Mouse (Mus musculus) stomach, postnatal 0 days (tissue): Measurements from ENCODE around the gene Stx19. TPM values are rescaled to one million over a fixed set of nuclear protein-coding genes. Genes with fewer than 3 reads are reported as not detected.

ENCODE experiments used
- ATAC-seq: fragments of 200-750 bp; cut with Nextera tagmentation; 2 replicates; pipeline ENCODE4 v1.8.0; 2017; ENCODE audit not compliant: low FRiP score, low TSS enrichment
- DNase-seq: peaks from one replicate; pipeline ENCODE4 v3.0.0-alpha.2; 2016; ENCODE audit warnings: low spot score
- H3K27ac ChIP-seq: fragments of 300-500 bp; sonication (generic); replicated peaks from 2 replicates; pipeline ENCODE4 v1.5.1; 2014; ENCODE audit warnings: mild to moderate bottlenecking, control low read depth
- H3K27me3 ChIP-seq: fragments of 300-500 bp; sonication (generic); 2 replicates; pipeline ENCODE4 v1.6.1; 2014; ENCODE audit warnings: low read length; ENCODE audit not compliant: control insufficient read depth, insufficient read depth
- H3K36me3 ChIP-seq: fragments of 300-500 bp; sonication (generic); 2 replicates; pipeline ENCODE4 v1.6.1; 2014; ENCODE audit warnings: low read length, mixed read lengths; ENCODE audit not compliant: control insufficient read depth, insufficient read depth
- H3K4me1 ChIP-seq: fragments of 300-500 bp; sonication (generic); replicated peaks from 2 replicates; pipeline ENCODE4 v1.6.1; 2014; ENCODE audit warnings: antibody characterized with exemption; ENCODE audit not compliant: control insufficient read depth, insufficient read depth
- H3K4me2 ChIP-seq: fragments of 300-500 bp; sonication (generic); replicated peaks from 2 replicates; pipeline ENCODE4 v1.6.1; 2014; ENCODE audit warnings: low read depth, mild to moderate bottlenecking, control low read depth, moderate library complexity
- H3K4me3 ChIP-seq: fragments of 300-500 bp; sonication (generic); 2 replicates; pipeline ENCODE4 v1.5.1; 2014; ENCODE audit warnings: low read depth, low read length, control low read depth
- H3K9ac ChIP-seq: fragments of 300-500 bp; sonication (generic); 2 replicates; pipeline ENCODE4 v1.6.1; 2014; ENCODE audit warnings: mild to moderate bottlenecking, low read length, control low read depth, mixed read lengths
- H3K9me3 ChIP-seq: fragments of 300-500 bp; sonication (generic); 2 replicates; pipeline ENCODE4 v1.6.1; 2016; ENCODE audit warnings: low read length; ENCODE audit not compliant: control insufficient read depth
- CTCF ChIP-seq: IDR thresholded peaks from 2 replicates; pipeline ENCODE4 v1.5.1; 2016; ENCODE audit warnings: antibody characterized with exemption, low read depth, mild to moderate bottlenecking, moderate library complexity
- EP300 ChIP-seq: optimal IDR thresholded peaks from 2 replicates; pipeline ENCODE3; 2016; ENCODE audit warnings: antibody characterized with exemption
- WGBS: fragments of 180-500 bp; shearing (Covaris S2); extraction: QIAGEN DNeasy Blood & Tissue Kit; methylation state at CpG from one replicate; pipeline ENCODE4 v1.1.7; 2014; 5-methylcytosine and 5-hydroxymethylcytosine counted together
- polyA plus RNA-seq: library from polyadenylated mRNA; unstranded; fragments of >200 nt; fragmentation: Nextera tagmentation; extraction: Ambion mirVana; gene quantifications from 2 replicates; pipeline ENCODE4 v1.2.1, GENCODE M21; 2015

Stx19 gene
- polyA plus RNA-seq, 1 experiment from 2014 or later, result 12.9 TPM

DNA sequence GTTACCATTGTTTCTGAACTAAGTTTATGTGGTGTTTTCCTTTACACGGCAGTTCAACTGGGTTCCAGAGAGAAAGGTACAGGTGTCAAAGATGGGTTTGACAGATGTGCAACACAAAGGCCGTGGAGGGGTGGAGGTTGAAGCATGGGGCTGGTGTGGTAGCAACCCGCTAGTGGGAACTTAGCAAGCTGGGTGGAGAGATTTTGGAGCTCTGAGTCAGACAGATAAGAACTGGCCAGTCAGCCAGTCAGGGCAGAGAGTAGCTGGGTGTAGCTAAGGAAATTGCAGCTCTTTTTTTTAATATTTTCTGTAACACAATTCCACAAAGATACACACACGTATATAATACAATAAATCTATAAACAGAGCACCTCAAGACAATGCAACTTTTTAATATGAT, 3.6 kb upstream of the Stx19 start:
- H3K27ac ChIP-seq, result no peak overlapping the region
- H3K4me1 ChIP-seq, result no peaks in the 10 kb centered on the region
- H3K4me2 ChIP-seq, result no peak overlapping the region
- no peaks in the 10 kb centered on the region for H3K36me3 ChIP-seq
- 69% methylated on average over 4 of the region's 4 CpGs for WGBS
- ATAC-seq (no peak), DNase-seq (no peak)
- no peak overlapping the region for H3K4me3 ChIP-seq
- H3K9ac ChIP-seq, result no peak overlapping the region
- H3K9me3 ChIP-seq, result no peaks in the 10 kb centered on the region
- TF ChIP-seq EP300 (no peak), CTCF (no peak)
- H3K27me3 ChIP-seq, result no peaks in the 10 kb centered on the region

DNA sequence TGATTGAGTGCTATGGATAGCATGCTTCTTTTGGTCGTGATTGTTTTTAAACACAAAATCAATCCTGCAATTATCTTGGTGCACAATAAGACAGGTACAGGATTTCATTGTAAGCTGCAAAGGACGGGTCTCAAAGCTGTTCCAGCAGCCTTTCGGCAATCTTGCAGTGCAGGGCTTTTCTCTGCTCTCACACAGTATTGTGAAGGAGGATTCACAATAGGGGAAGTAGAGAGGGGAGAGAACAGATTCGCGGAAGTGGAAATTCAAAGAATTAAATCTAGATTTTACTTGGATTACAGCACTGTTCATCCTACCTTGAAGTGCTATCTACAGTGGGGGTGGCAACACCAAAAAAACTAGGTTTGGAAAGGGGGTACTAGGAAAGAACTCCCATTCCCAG, 686 bp upstream of the Stx19 start:
- no peak for TF ChIP-seq EP300
- no peak for TF ChIP-seq CTCF
- H3K27me3 ChIP-seq, result no peaks in the 10 kb centered on the region
- no peaks in the 10 kb centered on the region for H3K36me3 ChIP-seq
- H3K4me3 ChIP-seq, result no peak overlapping the region
- no peak overlapping the region for H3K27ac ChIP-seq
- DNase-seq, result no peak
- no peak overlapping the region for H3K9ac ChIP-seq
- H3K9me3 ChIP-seq, result no peaks in the 10 kb centered on the region
- no peak for ATAC-seq
- H3K4me1 ChIP-seq, result no peaks in the 10 kb centered on the region
- H3K4me2 ChIP-seq, result no peak overlapping the region
- 61% methylated on average over 5 of the region's 5 CpGs for WGBS

DNA sequence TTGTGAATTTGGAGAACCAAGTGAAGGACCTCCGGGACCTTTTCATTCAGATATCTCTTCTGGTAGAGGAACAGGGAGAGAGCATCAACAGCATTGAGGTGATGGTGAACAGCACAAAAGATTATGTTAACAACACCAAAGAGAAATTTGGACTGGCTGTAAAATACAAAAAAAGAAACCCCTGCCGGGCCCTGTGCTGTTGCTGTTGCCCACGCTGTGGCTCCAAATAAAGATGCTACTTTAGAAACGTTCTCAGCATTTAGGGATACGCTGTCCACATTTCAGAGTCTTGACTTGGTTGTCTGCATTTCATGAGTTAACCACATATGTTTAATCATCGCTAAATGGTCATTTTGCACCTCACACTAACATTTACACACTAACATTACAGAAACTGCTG, 8.0 kb downstream of the Stx19 start:
- 97% methylated on average over 6 of the region's 6 CpGs for WGBS
- DNase-seq (no peak), ATAC-seq (no peak)
- Histone ChIP-seq H3K4me3 (no peak overlapping the region), H3K9ac (no peak overlapping the region), H3K27me3 (no peaks in the 10 kb centered on the region), H3K36me3 (peaks cover 2% of the 10 kb centered on the region; the same call in 1 of the 2 replicates), H3K4me2 (no peak overlapping the region), H3K4me1 (no peaks in the 10 kb centered on the region), H3K27ac (no peak overlapping the region), H3K9me3 (no peaks in the 10 kb centered on the region)
- no peak for TF ChIP-seq EP300
- no peak for TF ChIP-seq CTCF

DNA sequence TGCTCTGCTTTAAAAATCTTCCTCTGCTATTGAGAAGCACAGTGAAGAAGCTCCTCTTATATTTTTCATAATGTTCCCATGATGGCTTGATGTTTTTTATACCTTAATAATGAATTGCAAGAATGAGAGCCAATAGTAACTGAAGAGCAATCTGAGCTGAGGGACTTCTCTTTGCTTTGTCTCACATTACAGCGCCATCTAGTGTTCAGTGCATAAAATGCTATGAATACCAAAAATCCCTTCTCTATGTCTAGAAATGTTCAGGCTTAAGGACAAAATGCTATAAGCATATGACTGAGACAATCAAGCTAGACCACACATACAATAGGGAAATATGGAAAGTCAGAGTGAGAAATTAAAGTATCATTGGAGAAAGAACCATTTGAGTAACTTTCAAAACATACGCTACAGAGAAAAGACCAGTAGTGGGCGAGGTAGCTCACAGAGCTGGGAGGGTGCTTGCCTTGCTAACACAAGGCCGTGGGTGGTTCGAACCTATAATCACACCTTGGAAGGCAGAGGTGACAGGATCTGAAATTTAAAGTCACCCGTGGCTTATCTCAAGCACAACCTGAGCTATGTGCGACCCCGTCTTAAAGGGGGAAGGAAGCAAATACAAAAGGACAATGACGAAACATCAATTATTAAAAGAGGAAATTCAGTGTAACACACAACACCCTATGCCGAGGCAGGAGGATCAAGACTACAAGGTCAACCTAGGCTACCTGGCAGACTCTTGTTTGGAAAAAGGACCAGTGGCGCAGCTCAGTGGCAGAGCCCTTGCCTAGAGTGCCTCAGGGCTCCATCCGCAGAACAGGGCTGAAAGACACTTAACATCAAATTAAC, 11.9 kb downstream of the Stx19 start:
- ATAC-seq (no peak), DNase-seq (no peak)
- Histone ChIP-seq H3K9ac (no peak overlapping the region), H3K27me3 (no peaks in the 10 kb centered on the region), H3K4me1 (no peaks in the 10 kb centered on the region), H3K4me2 (no peak overlapping the region), H3K36me3 (peaks cover 2% of the 10 kb centered on the region; the same call in 1 of the 2 replicates), H3K9me3 (no peaks in the 10 kb centered on the region), H3K27ac (no peak overlapping the region), H3K4me3 (no peak overlapping the region)
- TF ChIP-seq EP300 (no peak), CTCF (peak; percentile 90)
- WGBS, result 65% methylated on average over 12 of the region's 12 CpGs

DNA sequence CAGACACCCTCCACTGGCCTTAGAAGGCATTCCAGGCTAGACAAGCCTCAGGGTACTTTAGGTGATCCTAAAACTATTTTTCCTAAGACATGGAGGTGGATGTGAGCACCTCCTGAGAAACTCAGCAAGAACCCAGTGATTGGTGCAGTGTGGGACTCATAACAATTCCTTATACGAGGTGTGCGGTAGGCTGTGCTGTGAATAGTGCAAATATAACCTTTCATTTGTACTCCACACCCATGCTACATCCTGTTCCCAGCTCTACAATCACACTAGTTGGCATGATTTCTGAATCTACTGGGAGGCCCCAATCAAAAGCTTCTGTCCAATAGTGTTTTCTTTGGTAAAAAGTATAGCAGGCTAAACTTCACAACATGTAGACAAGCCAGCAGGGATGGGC, 17.6 kb downstream of the Stx19 start:
- ATAC-seq (peak; percentile 99), DNase-seq (peak; percentile 32)
- Histone ChIP-seq H3K9me3 (no peaks in the 10 kb centered on the region), H3K27me3 (no peaks in the 10 kb centered on the region), H3K9ac (no peak overlapping the region), H3K4me1 (no peaks in the 10 kb centered on the region), H3K4me2 (no peak overlapping the region), H3K36me3 (no peaks in the 10 kb centered on the region), H3K4me3 (no peak overlapping the region), H3K27ac (peak overlapping the region; percentile 65; the same call in 1 of the 2 replicates)
- WGBS, result 54% methylated on average over 2 of the region's 2 CpGs
- TF ChIP-seq CTCF (no peak), EP300 (no peak)

DNA sequence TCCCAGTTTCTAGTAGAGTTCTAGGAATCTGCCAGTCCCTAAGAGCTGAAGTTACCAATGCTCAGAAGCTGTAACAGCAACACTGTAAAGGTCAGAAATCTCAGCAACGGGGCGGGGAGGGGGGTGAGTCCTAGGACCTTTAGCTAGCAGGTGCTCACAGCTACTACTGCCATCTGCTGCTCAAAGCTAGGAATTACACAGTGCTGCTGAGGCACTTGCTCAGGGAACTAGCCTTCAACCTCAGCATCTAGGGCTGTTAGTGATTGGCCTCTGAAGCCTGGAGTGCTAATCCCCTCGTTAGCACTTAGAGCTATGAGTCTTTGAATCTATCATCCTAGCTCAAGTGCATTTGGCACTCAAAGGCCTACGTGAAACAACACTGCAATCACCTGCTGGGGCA, 18.0 kb downstream of the Stx19 start:
- Histone ChIP-seq H3K4me2 (no peak overlapping the region), H3K36me3 (no peaks in the 10 kb centered on the region), H3K9me3 (no peaks in the 10 kb centered on the region), H3K4me3 (no peak overlapping the region), H3K9ac (no peak overlapping the region), H3K4me1 (no peaks in the 10 kb centered on the region), H3K27ac (no peak overlapping the region; the same call in 1 of the 2 replicates), H3K27me3 (no peaks in the 10 kb centered on the region)
- WGBS, result 12% methylated on average over 4 of the region's 4 CpGs
- ATAC-seq (peak; percentile 92), DNase-seq (peak; percentile 79)
- TF ChIP-seq EP300 (no peak), CTCF (peak; percentile 85)
